Mouse (Mus musculus) macrophage (primary cell): ENCODE measurements around the gene Slc4a3. TPM values are rescaled to one million over a fixed set of nuclear protein-coding genes. Genes with fewer than 3 reads are reported as not detected.

Experiments used
- H3K27ac ChIP-seq: fragments of 350-480 bp; formaldehyde crosslinking; 2 replicates; pipeline ENCODE4 v1.9.0; 2021
- H3K36me3 ChIP-seq: fragments of 350-480 bp; formaldehyde crosslinking; 2 replicates; pipeline ENCODE4 v1.9.0; 2021; ENCODE audit errors: inconsistent target
- H3K4me3 ChIP-seq: fragments of 350-480 bp; formaldehyde crosslinking; 2 replicates; pipeline ENCODE4 v1.9.0; 2021; ENCODE audit errors: inconsistent target
- H3K79me2 ChIP-seq: fragments of 350-480 bp; formaldehyde crosslinking; 2 replicates; pipeline ENCODE4 v1.9.0; 2021; ENCODE audit errors: inconsistent target
- WGBS: methylation state at CpG from one replicate; pipeline ENCODE4 v1.1.7; 2026; ENCODE audit warnings: inconsistent platforms; ENCODE audit not compliant: missing documents; 5-methylcytosine and 5-hydroxymethylcytosine counted together
- polyA plus RNA-seq: library from polyadenylated mRNA; stranded (reverse); fragments of 250-400 nt; gene quantifications from 3 replicates; pipeline ENCODE4 v1.2.4, GENCODE M21; 2018; ENCODE audit warnings: inconsistent platforms

Gene Slc4a3
- polyA plus RNA-seq, 1 experiment from 2014 or later = 0.47 TPM

DNA sequence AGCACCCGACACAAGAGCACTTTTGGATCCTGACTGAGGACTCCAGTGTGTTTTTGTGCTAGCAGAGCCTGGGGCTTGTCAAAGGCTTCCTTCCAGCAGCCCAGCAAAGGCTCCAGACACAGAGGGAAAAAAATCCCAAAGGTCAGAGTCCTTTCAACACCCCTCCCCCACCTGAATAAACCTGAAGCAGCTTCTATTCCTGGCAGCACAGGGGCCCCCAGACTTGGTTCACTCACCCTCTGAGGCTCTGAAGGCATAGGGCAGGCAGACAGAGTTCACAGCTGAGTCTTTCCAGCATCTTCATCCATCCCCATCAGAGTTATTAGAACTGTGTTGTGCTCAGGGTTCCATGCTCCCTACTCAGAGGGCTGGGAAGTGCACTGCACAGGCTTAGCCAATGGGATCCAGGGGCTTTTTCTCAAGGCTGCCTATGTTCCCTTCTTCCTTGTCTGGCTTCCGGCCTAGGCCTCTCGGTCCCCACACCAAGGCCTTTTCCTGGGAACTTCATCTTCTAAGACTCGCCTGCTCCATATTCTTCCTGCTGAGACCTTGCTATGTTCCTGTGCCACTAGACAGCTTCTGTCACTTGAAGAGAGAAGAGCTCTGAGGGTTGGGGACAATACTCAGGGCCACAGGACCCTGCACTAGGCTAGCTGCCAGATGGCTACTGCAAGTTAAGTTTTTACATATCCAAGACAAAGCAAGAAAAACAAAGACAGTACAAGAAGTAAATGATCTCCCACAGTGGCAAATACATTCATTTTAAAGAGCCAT is 34.4 kb upstream of the Slc4a3 start:
- Histone ChIP-seq H3K4me3 (no peak overlapping the region), H3K79me2 (no peaks in the 10 kb centered on the region), H3K36me3 (no peaks in the 10 kb centered on the region), H3K27ac (no peak overlapping the region)
- WGBS = 88% methylated on average over 4 of the region's 4 CpGs

DNA sequence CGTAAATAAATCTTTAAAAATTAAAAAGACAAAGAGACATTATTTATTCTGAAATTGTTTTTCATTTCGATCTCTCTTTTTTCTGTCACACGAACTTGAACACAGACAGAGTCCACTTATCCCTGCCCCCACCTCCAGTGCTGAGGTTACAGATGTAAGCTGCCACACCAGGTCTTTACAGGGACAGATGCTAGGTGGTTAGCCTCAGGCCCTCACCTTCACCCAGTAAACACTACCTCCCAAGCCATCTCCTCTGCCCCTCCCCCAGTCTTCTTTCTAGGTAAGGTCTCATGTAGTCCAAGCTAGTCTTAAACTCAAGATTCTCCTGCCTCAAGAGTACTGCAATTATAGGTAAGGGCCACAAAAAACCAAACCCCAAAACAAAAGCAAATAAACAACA is 33.5 kb upstream of the Slc4a3 start:
- WGBS = 89% methylated on average over 3 of the region's 3 CpGs
- Histone ChIP-seq H3K79me2 (no peaks in the 10 kb centered on the region), H3K27ac (no peak overlapping the region), H3K36me3 (no peaks in the 10 kb centered on the region), H3K4me3 (no peak overlapping the region)

DNA sequence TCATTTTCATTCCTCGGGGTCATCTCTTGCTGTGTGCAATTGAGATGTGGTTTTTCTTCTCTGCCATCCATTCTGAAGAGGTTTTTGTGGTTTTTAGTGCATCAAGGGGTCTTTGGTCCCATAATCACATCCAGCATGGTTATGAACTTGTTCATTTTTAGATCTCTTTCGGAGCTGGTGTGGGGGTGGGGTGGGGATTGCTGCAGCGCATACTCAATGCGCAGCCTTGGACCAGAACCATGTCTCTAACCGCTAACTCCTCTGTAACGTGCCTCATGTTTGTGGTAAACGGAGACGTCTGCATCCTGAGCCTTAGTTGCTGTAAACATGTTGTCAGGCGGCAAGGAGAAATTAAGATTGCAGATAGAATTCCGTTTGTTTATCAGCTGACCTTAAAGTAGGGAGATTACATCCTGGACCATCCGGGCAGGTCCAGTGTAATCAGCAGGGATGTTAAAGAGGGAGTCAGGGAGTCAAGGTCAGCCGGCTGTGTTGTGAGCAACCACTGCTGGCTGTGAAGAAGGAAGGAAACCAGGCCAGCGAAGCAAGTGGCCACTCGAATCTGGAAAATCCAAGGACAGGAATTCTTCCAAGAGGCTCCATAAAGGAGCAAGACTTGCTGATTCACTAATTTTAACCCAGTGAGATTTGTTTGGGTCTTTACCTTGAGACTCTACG is 29.2 kb upstream of the Slc4a3 start:
- Histone ChIP-seq H3K36me3 (no peaks in the 10 kb centered on the region), H3K4me3 (no peak overlapping the region), H3K27ac (no peak overlapping the region), H3K79me2 (peaks cover 2% of the 10 kb centered on the region; the same call in 1 of the 2 replicates)
- WGBS = 93% methylated on average over 15 of the region's 15 CpGs

DNA sequence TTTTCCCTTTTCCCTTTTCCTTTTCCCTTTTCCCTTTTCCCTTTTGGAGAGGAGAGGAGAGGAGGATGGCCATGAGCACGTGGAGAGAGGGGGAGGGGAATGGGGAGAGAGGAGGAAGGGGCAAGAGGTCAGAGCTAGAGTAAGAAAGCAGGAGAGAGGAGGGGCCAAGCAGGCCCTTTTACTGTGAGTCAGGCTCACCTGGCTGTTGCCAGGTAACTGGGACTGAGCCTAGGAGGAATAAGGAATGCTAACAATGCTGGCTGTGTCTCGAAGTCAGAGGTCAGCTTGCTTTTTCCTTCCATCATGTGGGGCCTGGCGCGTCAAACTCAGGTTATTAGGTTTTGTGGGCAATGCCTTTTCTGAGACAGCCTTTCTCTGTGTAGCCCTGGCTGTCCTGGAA is 28.1 kb upstream of the Slc4a3 start:
- Histone ChIP-seq H3K36me3 (no peaks in the 10 kb centered on the region), H3K4me3 (no peak overlapping the region), H3K27ac (no peak overlapping the region), H3K79me2 (peaks cover 13% of the 10 kb centered on the region; the same call in 1 of the 2 replicates)
- 96% methylated on average over 3 of the region's 4 CpGs for WGBS

DNA sequence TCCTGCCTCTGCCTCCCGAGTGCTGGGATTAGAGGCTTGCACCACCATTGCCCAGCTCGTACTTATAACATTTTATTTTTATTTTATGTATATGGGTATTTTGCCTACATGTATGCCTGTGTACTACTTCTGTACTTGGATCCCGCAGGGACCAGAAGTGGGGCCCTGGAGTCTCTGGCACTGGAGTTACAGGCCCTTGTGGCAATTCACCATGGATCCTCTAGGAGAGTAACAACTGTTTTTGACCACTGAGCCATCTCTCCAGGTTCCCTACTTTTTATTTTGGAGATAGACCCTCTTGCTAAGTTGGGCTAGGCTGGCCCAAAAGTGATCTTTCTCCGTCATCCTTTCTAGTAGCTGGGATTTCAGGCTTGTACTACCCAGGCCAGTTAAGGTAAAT is 27.6 kb upstream of the Slc4a3 start:
- no peak overlapping the region for H3K4me3 ChIP-seq
- WGBS = 94% methylated on average over 4 of the region's 4 CpGs
- H3K79me2 ChIP-seq = peaks cover 17% of the 10 kb centered on the region; the same call in 1 of the 2 replicates
- H3K27ac ChIP-seq = no peak overlapping the region
- H3K36me3 ChIP-seq = no peaks in the 10 kb centered on the region

DNA sequence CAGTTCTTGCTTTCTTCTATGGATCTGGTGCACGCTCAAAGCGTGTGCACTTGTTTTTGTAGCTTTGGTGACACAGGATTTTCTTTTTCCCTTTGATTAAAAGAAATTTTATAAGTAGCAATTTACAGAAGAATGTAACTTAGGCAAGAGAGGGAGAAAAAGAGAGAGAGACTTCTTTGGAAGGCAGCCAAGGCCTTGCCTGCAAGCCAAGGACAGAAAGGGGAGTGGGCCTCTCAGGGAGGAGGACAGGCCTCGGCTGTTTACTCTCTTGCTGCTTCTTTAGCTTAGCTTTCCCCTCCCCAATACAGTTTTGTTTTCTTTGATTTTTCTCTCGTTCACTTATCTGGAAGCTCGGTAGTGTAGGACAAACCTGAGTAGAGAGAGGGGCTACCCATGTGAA is 26.5 kb upstream of the Slc4a3 start:
- H3K4me3 ChIP-seq = no peak overlapping the region
- H3K36me3 ChIP-seq = no peaks in the 10 kb centered on the region
- peaks cover 29% of the 10 kb centered on the region; the same call in 1 of the 2 replicates for H3K79me2 ChIP-seq
- 93% methylated on average over 5 of the region's 5 CpGs for WGBS
- no peak overlapping the region for H3K27ac ChIP-seq

DNA sequence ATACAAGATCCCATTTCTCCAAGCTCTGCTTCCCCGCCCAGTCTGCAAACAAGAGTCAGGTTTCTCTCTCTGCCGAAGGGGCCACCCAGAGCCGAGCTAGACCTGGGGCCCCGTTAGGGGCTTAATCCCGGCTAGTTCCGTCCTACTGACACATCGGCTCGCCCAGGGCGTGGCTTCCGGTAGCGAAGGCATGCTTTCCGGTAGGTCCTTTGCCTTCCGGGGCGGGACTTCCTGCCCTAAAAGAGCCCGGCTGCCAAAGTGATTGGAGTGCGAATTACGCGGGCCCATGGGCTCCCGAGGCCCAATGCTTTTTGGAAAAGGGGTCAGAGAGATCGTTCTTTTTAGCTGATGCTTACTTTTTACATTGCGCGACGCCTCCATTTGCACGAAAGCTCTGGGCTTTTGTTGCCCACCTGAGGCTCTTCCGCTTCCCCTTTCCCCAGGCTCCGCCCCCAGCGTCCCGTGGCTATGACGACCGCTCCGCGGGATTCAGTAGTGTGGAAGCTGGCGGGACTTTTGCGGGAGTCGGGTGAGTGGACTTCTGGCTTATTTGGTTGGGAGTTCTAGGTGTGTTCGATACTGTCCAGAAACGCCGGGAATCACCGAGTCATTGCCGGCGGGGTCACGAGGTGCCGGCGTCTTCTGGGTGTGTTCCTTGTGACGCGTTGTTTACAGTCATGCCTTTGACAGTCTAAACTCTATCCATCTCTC is 24.6 kb upstream of the Slc4a3 start, which contains the start of gene Stk11ip:
TSS of gene Stk11ip (plus strand) at position 209 of the 711 bp plus-strand sequence.
- WGBS = under 1% methylated on average over 46 of the region's 46 CpGs
- Histone ChIP-seq H3K36me3 (peaks cover 15% of the 10 kb centered on the region; the same call in 1 of the 2 replicates), H3K27ac (peak within 1 kb of the TSS; percentile 95), H3K4me3 (peak within 1 kb of the TSS; percentile 86), H3K79me2 (peaks cover 41% of the 10 kb centered on the region; the same call in 1 of the 2 replicates)

DNA sequence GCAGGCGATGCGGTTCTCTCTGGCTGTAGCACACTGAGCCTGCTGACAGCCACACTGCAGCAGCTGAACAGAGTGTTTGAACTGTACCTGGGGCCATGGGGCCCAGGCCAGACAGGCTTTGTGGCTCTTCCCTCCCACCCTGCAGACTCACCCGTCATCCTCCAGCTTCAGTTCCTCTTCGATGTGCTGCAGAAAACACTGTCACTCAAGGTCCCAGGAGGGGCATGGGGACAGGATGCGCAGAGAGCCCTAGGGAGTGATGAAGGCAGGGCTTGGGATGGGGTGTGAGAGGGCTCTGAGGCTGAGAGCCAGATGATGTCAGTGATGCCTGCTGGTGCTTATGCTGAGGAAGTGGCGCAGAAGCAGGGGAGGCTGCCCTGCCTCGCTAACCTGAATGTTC is 21.4 kb upstream of the Slc4a3 start:
- no peak overlapping the region for H3K27ac ChIP-seq
- H3K4me3 ChIP-seq = no peak overlapping the region
- peaks cover 41% of the 10 kb centered on the region; the same call in 1 of the 2 replicates for H3K79me2 ChIP-seq
- peaks cover 47% of the 10 kb centered on the region for H3K36me3 ChIP-seq
- 76% methylated on average over 7 of the region's 7 CpGs for WGBS

DNA sequence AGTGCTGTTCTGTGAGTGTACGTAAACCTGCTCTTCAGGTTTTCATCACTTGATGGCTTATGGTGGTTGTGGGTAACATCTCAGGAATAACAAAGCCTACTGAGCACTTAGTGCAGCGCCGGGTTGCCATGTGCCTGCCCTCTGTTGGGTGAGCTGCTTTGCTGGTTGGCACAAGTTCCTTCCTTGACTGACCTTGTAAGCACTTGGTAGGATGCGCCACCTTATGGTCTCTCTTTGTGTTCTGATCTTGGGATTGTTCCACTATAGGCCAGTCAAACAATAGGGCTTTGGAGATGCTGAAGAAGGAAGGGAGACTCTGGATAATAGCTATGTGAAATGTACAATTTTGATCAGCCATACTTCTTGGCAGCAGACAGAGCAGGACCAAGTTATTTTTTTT is 15.5 kb upstream of the Slc4a3 start:
- Histone ChIP-seq H3K4me3 (no peak overlapping the region), H3K36me3 (peaks cover 79% of the 10 kb centered on the region), H3K27ac (no peak overlapping the region), H3K79me2 (peaks cover 2% of the 10 kb centered on the region; the same call in 1 of the 2 replicates)
- 90% methylated on average over 4 of the region's 4 CpGs for WGBS

DNA sequence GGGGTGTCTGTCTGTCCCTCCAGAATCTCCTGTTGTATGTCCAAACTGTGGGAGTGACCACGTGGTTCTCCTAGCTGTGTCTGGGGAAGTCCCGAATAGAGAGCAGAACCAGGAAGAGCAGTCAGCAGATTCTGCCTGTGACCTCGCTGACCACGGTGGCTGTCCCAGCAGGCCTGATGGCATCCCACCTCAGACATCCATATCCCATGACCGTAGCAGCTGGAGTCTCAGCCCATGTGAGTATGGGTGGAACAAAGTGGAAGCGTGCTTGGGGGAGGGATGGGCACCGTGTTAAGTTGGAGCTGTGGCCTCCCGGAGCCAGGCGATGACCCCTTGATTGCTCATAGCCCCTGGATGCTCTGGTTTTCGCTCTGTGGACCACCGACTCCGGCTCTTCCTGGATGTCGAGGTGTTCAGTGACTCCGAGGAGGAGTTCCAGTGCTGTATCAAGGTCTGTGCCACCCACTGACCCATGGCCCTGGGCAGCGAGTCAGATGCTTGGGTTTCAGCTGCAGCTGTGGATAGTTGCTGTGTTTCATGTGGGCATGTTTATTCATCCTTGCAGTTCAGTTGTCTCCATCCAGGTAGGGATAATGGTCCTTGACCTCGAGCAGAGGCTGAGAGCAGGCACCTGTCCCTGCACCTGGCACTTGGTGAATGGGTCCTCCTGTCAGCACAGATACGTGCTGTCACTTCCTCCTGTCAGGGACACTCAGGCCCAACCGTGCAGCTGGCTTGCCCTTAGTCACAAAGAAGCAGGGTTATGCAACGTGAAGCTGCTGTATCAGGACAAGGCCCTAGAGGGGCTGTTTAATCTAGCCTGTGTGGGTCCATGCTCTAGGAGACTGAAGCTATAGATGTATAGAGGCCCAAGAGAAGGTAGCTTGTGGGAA is 13.5 kb upstream of the Slc4a3 start:
- peaks cover 72% of the 10 kb centered on the region for H3K36me3 ChIP-seq
- H3K79me2 ChIP-seq = no peaks in the 10 kb centered on the region
- no peak overlapping the region for H3K4me3 ChIP-seq
- 80% methylated on average over 19 of the region's 19 CpGs for WGBS
- H3K27ac ChIP-seq = peak overlapping the region; percentile 10; the same call in 1 of the 2 replicates

DNA sequence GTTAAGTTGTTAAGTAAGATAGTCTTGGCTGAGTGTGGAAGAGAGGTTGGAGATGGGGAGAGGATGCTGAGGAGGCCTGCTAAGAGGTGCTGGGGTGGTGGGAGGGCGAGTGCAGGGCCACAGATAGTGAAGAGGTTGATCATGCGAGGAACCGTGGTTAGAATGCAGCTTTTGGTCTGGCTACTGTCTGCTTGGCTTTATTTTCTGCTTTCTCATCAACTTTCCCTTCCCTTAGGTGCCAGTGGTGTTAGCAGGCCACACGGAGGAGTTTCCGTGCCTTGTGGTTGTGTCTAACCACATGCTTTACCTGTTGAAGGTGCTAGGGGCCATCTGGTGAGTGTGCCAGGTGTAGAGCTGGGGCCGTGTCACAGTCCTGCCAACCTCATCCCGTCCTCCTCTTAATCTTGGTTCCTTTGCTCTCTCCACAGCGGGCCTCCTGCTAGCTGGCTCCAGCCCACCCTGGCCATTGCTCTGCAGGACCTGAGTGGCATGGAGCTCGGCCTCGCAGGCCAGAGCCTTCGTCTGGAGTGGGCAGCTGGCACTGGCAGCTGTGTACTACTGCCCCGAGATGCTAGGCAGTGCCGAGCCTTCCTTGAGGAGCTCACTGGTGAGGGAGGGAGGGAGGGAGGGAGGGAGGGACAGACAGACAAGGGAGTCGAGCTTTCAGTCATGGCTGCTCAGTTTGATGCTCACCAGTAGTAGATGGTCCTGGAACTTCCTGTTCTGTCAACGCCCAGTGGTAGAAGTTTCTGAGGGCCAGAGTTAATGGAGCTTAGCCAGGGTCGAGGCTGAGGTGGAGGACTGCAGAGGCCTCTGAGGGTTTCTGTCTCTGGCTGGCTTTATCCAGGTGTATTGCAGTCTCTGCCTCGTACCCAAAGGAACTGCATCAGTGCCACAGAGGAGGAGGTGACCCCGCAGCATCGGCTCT is 12.5 kb upstream of the Slc4a3 start:
- H3K79me2 ChIP-seq = no peaks in the 10 kb centered on the region
- H3K4me3 ChIP-seq = no peak overlapping the region
- no peak overlapping the region for H3K27ac ChIP-seq
- WGBS = 94% methylated on average over 18 of the region's 19 CpGs
- H3K36me3 ChIP-seq = peaks cover 61% of the 10 kb centered on the region

DNA sequence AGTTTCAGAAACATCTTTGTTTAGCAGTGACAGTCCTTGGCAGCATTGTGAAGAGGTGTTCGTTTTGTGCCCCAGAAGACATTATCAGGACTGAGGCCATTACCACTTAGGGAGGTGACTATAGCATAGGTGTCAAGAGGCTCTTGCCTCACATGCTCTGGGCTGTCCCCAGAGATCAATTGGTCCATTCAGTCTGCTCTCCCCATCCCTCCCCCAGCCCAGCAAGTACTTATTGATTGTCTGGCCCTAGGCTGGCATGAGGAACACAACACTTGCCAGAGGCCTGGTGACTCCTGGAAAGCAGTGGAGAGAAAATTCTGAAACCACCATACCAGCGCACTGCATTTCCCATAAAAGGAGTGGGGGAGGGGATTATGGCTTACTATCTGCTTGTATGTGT is 8.5 kb upstream of the Slc4a3 start:
- Histone ChIP-seq H3K36me3 (peaks cover 38% of the 10 kb centered on the region), H3K27ac (no peak overlapping the region), H3K79me2 (no peaks in the 10 kb centered on the region), H3K4me3 (no peak overlapping the region)
- WGBS = 97% methylated on average over 2 of the region's 2 CpGs

DNA sequence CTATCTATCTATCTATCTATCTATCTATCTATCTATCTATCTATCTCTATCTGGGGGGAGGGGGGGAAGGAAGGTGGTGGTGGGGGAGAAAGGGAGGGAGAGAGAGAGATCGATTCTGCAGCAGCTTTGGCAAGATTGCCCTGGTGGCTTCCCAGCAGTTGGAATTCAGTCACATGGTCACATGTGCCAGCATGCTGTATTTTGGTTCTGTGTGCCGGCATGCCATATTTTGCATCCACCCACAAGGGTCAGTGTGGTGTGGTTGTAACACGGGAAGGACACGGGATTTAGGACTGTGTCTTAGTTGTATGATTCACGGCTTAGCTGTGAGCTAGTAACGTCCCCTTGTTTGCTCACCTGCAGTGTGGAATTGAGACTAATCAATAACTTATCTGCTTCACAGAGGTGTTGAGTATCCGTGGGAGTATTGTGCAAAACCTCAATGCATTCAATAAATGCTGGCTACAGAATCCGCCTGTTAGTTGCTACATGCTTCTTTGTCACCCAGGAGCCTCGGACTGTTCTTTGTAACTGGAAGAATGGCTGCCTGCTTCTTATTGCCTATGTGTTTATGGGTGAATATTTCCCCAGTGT is 7.4 kb upstream of the Slc4a3 start:
- H3K4me3 ChIP-seq = no peak overlapping the region
- no peak overlapping the region for H3K27ac ChIP-seq
- 92% methylated on average over 8 of the region's 9 CpGs for WGBS
- no peaks in the 10 kb centered on the region for H3K79me2 ChIP-seq
- H3K36me3 ChIP-seq = peaks cover 27% of the 10 kb centered on the region
